Mouse (Mus musculus) adipocyte (in vitro differentiated cells): ENCODE results near the gene Kdelr1.

Source experiments
- DNase-seq: peaks from one replicate; pipeline ENCODE4 v3.0.0-alpha.2; 2016; ENCODE audit warnings: low spot score

Kdelr1 gene

GRCm38 (mm10) chr7:45917004-45917704 lies 44.6 kb downstream of the Kdelr1 start:
- no peak for DNase-seq

GRCm38 (mm10) chr7:45917926-45918325 lies 45.4 kb downstream of the Kdelr1 start:
- no peak for DNase-seq

- no peak for DNase-seq
Observed at GRCm38 (mm10) chr7:45919083-45919671, 46.6 kb downstream of the Kdelr1 start.

GRCm38 (mm10) chr7:45919761-45920160 lies 47.2 kb downstream of the Kdelr1 start:
- no peak for DNase-seq

- no peak for DNase-seq
Observed at GRCm38 (mm10) chr7:45920583-45921241, 48.1 kb downstream of the Kdelr1 start.

- DNase-seq = no peak
Observed at GRCm38 (mm10) chr7:45921242-45921621, 48.7 kb downstream of the Kdelr1 start, which contains the start of gene Emp3. Gene Emp3, minus strand, starts transcription at chr7:45921404.

- no peak for DNase-seq
Observed at GRCm38 (mm10) chr7:45921950-45922600, 49.5 kb downstream of the Kdelr1 start.

- DNase-seq = peak; percentile 81
Observed at GRCm38 (mm10) chr7:45922928-45923761, 50.6 kb downstream of the Kdelr1 start.

GRCm38 (mm10) chr7:45923762-45924428 lies 51.3 kb downstream of the Kdelr1 start, which contains the start of gene Ccdc114:
Gene Ccdc114, plus strand, starts transcription at chr7:45924072.
- peak; percentile 34 for DNase-seq

GRCm38 (mm10) chr7:45924429-45924816 lies 51.9 kb downstream of the Kdelr1 start:
- no peak for DNase-seq

GRCm38 (mm10) chr7:45928626-45929295 lies 56.2 kb downstream of the Kdelr1 start:
- no peak for DNase-seq

- no peak for DNase-seq
Observed at GRCm38 (mm10) chr7:45929688-45930087, 57.1 kb downstream of the Kdelr1 start.
